Mouse (Mus musculus) stomach, embryonic 14.5 days (tissue): ENCODE measurements around the gene Sergef. TPM values are rescaled to one million over a fixed set of nuclear protein-coding genes. Genes with fewer than 3 reads are reported as not detected.

Experiments
- ATAC-seq: fragments of 200-750 bp; cut with Nextera tagmentation; 2 replicates; pipeline ENCODE4 v1.8.0; 2017; ENCODE audit warnings: low read depth, moderate TSS enrichment; ENCODE audit not compliant: insufficient number of reproducible peaks, insufficient read depth, low FRiP score
- H3K27ac ChIP-seq: fragments of 300-500 bp; sonication (generic); 2 replicates; pipeline ENCODE4 v1.5.1; 2014; ENCODE audit warnings: mild to moderate bottlenecking, low read length, moderate library complexity, mixed read lengths
- H3K27me3 ChIP-seq: fragments of 300-500 bp; sonication (generic); 2 replicates; pipeline ENCODE4 v1.6.1; 2014; ENCODE audit warnings: low read length, control low read depth, mixed read lengths; ENCODE audit not compliant: control insufficient read depth, insufficient read depth
- H3K36me3 ChIP-seq: fragments of 300-500 bp; sonication (generic); 2 replicates; pipeline ENCODE4 v1.6.1; 2014; ENCODE audit warnings: mild to moderate bottlenecking, control low read depth, low read length, moderate library complexity, mixed read lengths; ENCODE audit not compliant: control insufficient read depth, insufficient read depth
- H3K4me1 ChIP-seq: fragments of 300-500 bp; sonication (generic); 2 replicates; pipeline ENCODE4 v1.6.1; 2014; ENCODE audit warnings: low read length, control low read depth, mixed read lengths; ENCODE audit not compliant: control insufficient read depth, insufficient read depth
- H3K4me2 ChIP-seq: fragments of 300-500 bp; sonication (generic); replicated peaks from 2 replicates; pipeline ENCODE4 v1.6.1; 2014; ENCODE audit warnings: low read depth, low read length, control low read depth
- H3K4me3 ChIP-seq: fragments of 300-500 bp; sonication (generic); 2 replicates; pipeline ENCODE4 v1.5.1; 2014; ENCODE audit warnings: low read depth, low read length, control low read depth
- H3K9ac ChIP-seq: fragments of 300-500 bp; sonication (generic); replicated peaks from 2 replicates; pipeline ENCODE4 v1.6.1; 2014; ENCODE audit warnings: low read depth, mild to moderate bottlenecking, control low read depth, low read length, moderate library complexity, mixed read lengths
- H3K9me3 ChIP-seq: fragments of 300-500 bp; sonication (generic); 2 replicates; pipeline ENCODE4 v1.6.1; 2016; ENCODE audit warnings: low read depth, low read length, control low read depth; ENCODE audit not compliant: control insufficient read depth
- WGBS: fragments of 180-500 bp; shearing (Covaris S2); extraction: QIAGEN DNeasy Blood & Tissue Kit; methylation state at CpG from one replicate; pipeline ENCODE4 v1.1.7; 2014; 5-methylcytosine and 5-hydroxymethylcytosine counted together
- polyA plus RNA-seq: library from polyadenylated mRNA; unstranded; fragments of >200 nt; fragmentation: Nextera tagmentation; extraction: Ambion mirVana; gene quantifications from 2 replicates; pipeline ENCODE4 v1.2.1, GENCODE M21; 2014

Sergef gene
- polyA plus RNA-seq, 1 experiment from 2014 or later: 18.4 TPM

GRCm38 (mm10) chr7:46551935-46552752, 87.5 kb downstream of the Sergef start:
- Histone ChIP-seq H3K9ac (no peak overlapping the region), H3K27ac (no peak overlapping the region), H3K27me3 (no peaks in the 10 kb centered on the region), H3K4me1 (no peaks in the 10 kb centered on the region), H3K9me3 (no peaks in the 10 kb centered on the region), H3K4me3 (no peak overlapping the region), H3K36me3 (no peaks in the 10 kb centered on the region), H3K4me2 (no peak overlapping the region)
- 57% methylated on average over 20 of the region's 20 CpGs for WGBS
- no peak for ATAC-seq

DNA sequence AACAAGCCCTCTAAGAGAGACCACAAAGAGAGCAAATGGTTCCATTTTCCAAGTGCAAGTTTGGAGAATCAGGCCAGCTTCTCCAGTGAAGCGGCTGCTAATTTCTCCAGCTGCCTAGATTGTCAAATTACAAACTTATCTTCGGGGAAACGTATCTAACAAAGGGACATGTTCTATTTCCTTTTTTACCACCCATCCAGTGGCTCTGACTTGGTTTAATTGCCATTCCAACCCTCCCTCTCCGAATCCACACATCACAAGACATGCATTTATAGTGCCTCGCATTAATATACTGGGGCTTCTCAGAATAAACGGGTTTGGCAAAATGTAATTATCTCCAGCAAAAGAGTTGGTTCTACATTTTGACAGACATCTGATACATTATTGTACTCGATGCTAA, 88.4 kb downstream of the Sergef start:
- Histone ChIP-seq H3K4me1 (no peaks in the 10 kb centered on the region), H3K4me3 (no peak overlapping the region), H3K4me2 (no peak overlapping the region), H3K36me3 (no peaks in the 10 kb centered on the region), H3K27me3 (no peaks in the 10 kb centered on the region), H3K9me3 (no peaks in the 10 kb centered on the region), H3K9ac (no peak overlapping the region), H3K27ac (no peak overlapping the region)
- ATAC-seq: no peak
- WGBS: 80% methylated on average over 7 of the region's 7 CpGs

DNA sequence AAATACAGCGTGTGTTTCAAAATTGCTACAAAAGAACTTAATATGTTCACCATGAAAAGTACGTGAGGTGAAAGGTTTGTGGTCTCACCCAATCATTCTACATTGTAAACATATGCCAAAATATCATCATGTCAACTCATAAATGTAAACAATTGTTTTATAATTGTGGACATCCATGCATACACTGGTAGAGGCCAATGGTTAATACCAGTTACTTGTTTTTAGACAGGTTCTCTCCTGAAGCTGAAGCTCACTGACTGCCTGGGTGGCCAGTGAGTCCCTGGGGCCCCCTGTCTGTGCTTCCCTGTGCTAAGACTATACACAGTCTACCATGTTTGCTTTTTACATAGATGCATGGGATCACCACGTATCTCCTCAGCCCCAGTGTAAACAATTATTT, 91.5 kb downstream of the Sergef start:
- no peaks in the 10 kb centered on the region for H3K36me3 ChIP-seq
- ATAC-seq: no peak
- H3K4me3 ChIP-seq: no peak overlapping the region
- 75% methylated on average over 3 of the region's 3 CpGs for WGBS
- H3K27me3 ChIP-seq: no peaks in the 10 kb centered on the region
- no peak overlapping the region for H3K9ac ChIP-seq
- no peak overlapping the region for H3K4me2 ChIP-seq
- H3K4me1 ChIP-seq: no peaks in the 10 kb centered on the region
- no peaks in the 10 kb centered on the region for H3K9me3 ChIP-seq
- no peak overlapping the region for H3K27ac ChIP-seq

DNA sequence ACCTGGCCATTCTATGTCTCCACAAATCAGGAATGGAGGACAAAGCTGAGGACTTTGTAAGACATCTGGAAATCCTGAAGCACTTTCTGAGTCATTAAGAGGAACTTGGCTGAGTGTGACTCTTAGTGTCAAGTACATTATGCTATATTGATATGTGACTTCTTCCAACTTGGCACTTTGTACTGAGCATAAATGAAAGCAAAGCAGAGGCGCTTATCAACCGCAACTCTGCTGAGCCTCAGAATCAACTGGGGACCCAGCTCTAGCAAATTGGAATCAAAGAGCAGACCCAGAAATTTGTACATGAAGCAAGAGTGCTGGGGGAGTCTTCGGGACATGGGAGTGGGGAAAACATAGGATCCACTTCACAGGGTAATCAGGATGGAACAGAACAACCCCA, 92.0 kb downstream of the Sergef start:
- H3K36me3 ChIP-seq: no peaks in the 10 kb centered on the region
- no peaks in the 10 kb centered on the region for H3K27me3 ChIP-seq
- H3K4me3 ChIP-seq: no peak overlapping the region
- 93% methylated on average over 3 of the region's 3 CpGs for WGBS
- H3K27ac ChIP-seq: no peak overlapping the region
- H3K4me2 ChIP-seq: no peak overlapping the region
- no peaks in the 10 kb centered on the region for H3K9me3 ChIP-seq
- no peak overlapping the region for H3K9ac ChIP-seq
- H3K4me1 ChIP-seq: no peaks in the 10 kb centered on the region
- ATAC-seq: no peak

DNA sequence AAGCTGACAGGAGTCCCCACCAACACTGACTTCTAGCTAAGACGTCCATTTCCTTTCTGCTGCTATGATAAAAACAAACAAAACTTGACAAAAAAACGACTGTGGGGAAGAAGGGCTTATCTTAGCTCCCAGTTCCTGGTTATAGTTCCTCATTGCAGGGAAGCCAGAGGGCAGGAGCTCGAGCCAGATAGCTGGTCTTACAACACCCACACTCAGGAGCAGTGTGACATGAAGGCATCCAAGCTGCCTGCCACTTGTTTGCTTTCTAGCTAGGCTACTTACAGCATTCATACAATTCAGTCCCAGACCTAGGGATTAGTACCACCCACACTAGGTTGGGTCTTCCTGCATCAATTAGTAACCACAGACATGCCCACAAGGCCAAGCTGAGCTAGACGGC, 93.1 kb downstream of the Sergef start:
- no peaks in the 10 kb centered on the region for H3K36me3 ChIP-seq
- H3K9ac ChIP-seq: no peak overlapping the region

DNA sequence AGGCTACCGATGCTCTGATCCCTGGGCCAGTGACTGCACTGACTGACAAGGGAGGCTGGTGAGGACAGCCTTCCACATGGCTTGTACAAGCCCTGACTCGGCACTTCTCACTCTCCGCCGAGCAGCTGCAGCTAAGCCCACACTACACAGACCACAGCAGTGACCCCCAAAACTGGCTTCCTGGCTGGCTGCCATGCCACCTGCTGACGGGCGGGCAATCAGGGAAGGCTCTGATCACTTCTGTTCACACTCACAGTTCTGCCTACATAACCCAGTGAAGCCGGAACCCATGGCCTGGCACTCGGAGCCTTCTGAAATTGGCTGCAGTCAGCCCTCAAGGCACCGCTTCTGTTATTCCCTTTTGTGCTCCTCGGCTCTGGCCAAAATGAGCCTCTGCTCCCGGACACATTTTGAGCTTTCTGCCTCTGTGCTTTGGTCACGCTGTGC, 95.4 kb downstream of the Sergef start:
- H3K4me1 ChIP-seq: no peaks in the 10 kb centered on the region
- H3K36me3 ChIP-seq: no peaks in the 10 kb centered on the region
- H3K4me3 ChIP-seq: no peak overlapping the region
- H3K27me3 ChIP-seq: no peaks in the 10 kb centered on the region
- no peak overlapping the region for H3K27ac ChIP-seq
- no peak for ATAC-seq
- H3K4me2 ChIP-seq: no peak overlapping the region
- 84% methylated on average over 12 of the region's 12 CpGs for whole genome bisulfite sequencing
- H3K9me3 ChIP-seq: no peaks in the 10 kb centered on the region
- no peak overlapping the region for H3K9ac ChIP-seq

More for the DNA sequence above, 93.1 kb downstream of the Sergef start:
- no peak overlapping the region for H3K4me3 ChIP-seq
- no peak for ATAC-seq
- WGBS: 29% methylated on average over 4 of the region's 4 CpGs
- no peak overlapping the region for H3K27ac ChIP-seq
- no peaks in the 10 kb centered on the region for H3K27me3 ChIP-seq
- no peaks in the 10 kb centered on the region for H3K9me3 ChIP-seq
- H3K4me1 ChIP-seq: no peaks in the 10 kb centered on the region
- no peak overlapping the region for H3K4me2 ChIP-seq

DNA sequence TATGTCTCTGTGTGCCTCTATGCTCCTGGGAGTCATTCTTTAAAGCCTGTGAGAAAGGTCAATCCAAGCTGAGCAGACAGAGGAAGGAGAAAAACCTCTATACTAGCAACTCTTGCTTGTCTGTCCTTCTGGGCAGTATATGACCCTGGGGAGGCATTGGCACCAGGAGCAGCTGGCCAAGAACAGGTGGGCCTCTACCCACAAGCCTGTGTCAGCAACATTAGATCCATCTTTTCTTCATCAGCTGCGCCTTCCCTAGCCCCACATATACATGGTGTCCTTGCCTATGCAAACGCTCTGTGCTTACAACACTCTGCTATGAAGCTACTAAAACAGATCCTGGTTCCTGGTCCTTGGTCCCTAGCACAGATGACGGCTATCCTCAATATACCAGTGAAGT, 97.5 kb downstream of the Sergef start:
- no peak for ATAC-seq
- no peaks in the 10 kb centered on the region for H3K9me3 ChIP-seq
- no peak overlapping the region for H3K9ac ChIP-seq
- H3K4me3 ChIP-seq: no peak overlapping the region
- H3K36me3 ChIP-seq: no peaks in the 10 kb centered on the region
- WGBS: 91% methylated on average over 3 of the region's 3 CpGs
- H3K4me2 ChIP-seq: no peak overlapping the region
- H3K4me1 ChIP-seq: no peaks in the 10 kb centered on the region
- H3K27ac ChIP-seq: no peak overlapping the region
- no peaks in the 10 kb centered on the region for H3K27me3 ChIP-seq

DNA sequence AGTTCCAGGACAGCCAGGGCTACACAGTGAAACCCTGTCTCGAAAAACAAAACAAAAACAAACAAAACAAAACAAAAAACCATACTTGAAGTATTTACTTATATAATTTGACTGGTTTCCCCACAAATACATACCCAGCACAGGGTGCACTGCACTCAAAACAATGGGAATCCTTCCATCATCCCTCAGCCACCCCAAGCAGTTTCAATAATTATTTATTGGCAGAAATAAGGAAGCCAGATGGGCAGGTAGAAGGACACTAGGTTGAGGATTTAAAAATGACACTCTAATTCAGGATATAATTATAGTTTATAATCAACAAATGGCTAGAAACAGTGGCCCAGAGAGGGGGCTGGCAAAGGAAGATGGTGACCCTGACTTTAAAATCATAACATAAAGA, 99.0 kb downstream of the Sergef start:
- Histone ChIP-seq H3K36me3 (no peaks in the 10 kb centered on the region), H3K4me2 (no peak overlapping the region), H3K27ac (no peak overlapping the region), H3K9ac (no peak overlapping the region), H3K27me3 (no peaks in the 10 kb centered on the region), H3K4me3 (no peak overlapping the region), H3K9me3 (no peaks in the 10 kb centered on the region), H3K4me1 (no peaks in the 10 kb centered on the region)
- WGBS: 71% methylated on average over 1 of the region's 1 CpGs
- no peak for ATAC-seq
